Mouse (Mus musculus) left cerebral cortex, postnatal 36 days (tissue): ENCODE measurements around the gene Chat. TPM values are rescaled to one million over a fixed set of nuclear protein-coding genes. Genes with fewer than 3 reads are reported as not detected.

Experiments
- DNase-seq, 2 experiments: peaks; one replicate each; pipeline ENCODE4 v3.0.0; 2021 to 2022; ENCODE audit warnings: low spot score in 2 of 2, mixed read lengths in 1 of 2
- intact Hi-C: fragments of 180-260 bp; cut with DNase I; formaldehyde crosslinking; loops from one replicate; pipeline ENCODE4 v1.15.1; 2025
- total RNA-seq, 2 experiments: library from RNA; stranded (reverse); gene quantifications; 2 replicates each; pipeline ENCODE4 v1.2.3; 2021

Chat gene
- total RNA-seq, 2 experiments from 2014 or later, result 0.81 to 2.3 TPM

DNA sequence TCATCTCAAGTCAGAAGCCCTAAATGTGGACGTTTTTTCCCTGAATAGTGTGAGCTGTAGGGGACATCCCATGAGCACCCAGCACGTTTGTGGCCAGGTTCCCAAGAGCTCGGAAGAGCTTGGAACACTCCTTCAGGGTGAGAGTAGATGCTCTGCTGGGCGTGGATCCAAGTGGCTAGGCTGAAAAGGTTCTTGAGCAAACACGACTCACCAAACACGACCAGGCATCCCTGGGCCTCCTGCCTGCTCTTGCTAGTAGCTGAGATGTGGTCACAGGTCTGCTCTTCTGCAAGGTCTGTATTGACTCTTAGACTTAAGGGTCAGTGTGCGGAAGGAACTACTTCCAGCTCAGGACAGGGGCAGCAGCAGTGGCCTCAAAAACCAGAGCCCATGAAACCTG, 96.0 kb downstream of the Chat start:
- DNase-seq, result no peak
- intact Hi-C loops, result no loop called here

DNA sequence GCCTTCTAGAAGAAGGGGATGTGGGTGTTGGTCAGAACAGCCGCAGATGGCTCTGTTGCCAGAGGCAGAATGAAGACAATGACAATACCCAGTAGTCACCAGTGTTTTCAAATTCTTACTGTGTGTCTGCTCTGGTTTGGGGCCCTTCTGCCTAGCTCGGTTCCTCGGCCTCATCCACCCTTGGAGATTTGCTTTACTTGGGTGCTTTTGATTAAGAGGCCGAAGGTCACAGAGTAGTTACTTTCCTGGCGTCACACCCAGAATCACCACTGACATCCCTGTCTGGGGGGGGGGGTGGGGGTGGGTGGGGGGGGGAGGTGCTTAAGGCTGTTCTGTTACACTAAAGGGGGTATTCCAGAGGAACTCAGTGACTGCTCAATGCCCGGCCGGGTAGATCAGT, 101.4 kb downstream of the Chat start:
- intact Hi-C loops, result no loop called here

More for the DNA sequence above, 101.4 kb downstream of the Chat start:
- DNase-seq, result no peak

Other genes with a start within 250 kb of the Chat start
- gene Ogdhl, start 144.0 kb downstream of the Chat start, total RNA-seq, result 100 to 1,000 TPM; 103 to 114 TPM
- gene 1700024G13Rik, start 77.6 kb downstream of the Chat start, total RNA-seq, result not detected
- gene Slc18a3, start 1.1 kb downstream of the Chat start, total RNA-seq, result 1 to 10 TPM; 1.1 to 1.8 TPM
- 10 to 100 TPM; 16.6 to 24.4 TPM for gene Ercc6, start 47.5 kb upstream of the Chat start, total RNA-seq
- not detected for gene Prrxl1, start 133.4 kb upstream of the Chat start, total RNA-seq
- under 1 TPM; 0.11 to 0.35 TPM for gene 3425401B19Rik, start 219.3 kb upstream of the Chat start, total RNA-seq